Mouse (Mus musculus) stomach, postnatal 0 days (tissue): ENCODE results near the gene Srek1. TPM values are rescaled to one million over a fixed set of nuclear protein-coding genes. Genes with fewer than 3 reads are reported as not detected.

ENCODE experiments used
- ATAC-seq: fragments of 200-750 bp; cut with Nextera tagmentation; 2 replicates; pipeline ENCODE4 v1.8.0; 2017; ENCODE audit not compliant: low FRiP score, low TSS enrichment
- DNase-seq: peaks from one replicate; pipeline ENCODE4 v3.0.0-alpha.2; 2016; ENCODE audit warnings: low spot score
- H3K27ac ChIP-seq: fragments of 300-500 bp; sonication (generic); replicated peaks from 2 replicates; pipeline ENCODE4 v1.5.1; 2014; ENCODE audit warnings: mild to moderate bottlenecking, control low read depth
- H3K27me3 ChIP-seq: fragments of 300-500 bp; sonication (generic); 2 replicates; pipeline ENCODE4 v1.6.1; 2014; ENCODE audit warnings: low read length; ENCODE audit not compliant: control insufficient read depth, insufficient read depth
- H3K36me3 ChIP-seq: fragments of 300-500 bp; sonication (generic); 2 replicates; pipeline ENCODE4 v1.6.1; 2014; ENCODE audit warnings: low read length, mixed read lengths; ENCODE audit not compliant: control insufficient read depth, insufficient read depth
- H3K4me1 ChIP-seq: fragments of 300-500 bp; sonication (generic); replicated peaks from 2 replicates; pipeline ENCODE4 v1.6.1; 2014; ENCODE audit warnings: antibody characterized with exemption; ENCODE audit not compliant: control insufficient read depth, insufficient read depth
- H3K4me2 ChIP-seq: fragments of 300-500 bp; sonication (generic); replicated peaks from 2 replicates; pipeline ENCODE4 v1.6.1; 2014; ENCODE audit warnings: low read depth, mild to moderate bottlenecking, control low read depth, moderate library complexity
- H3K4me3 ChIP-seq: fragments of 300-500 bp; sonication (generic); 2 replicates; pipeline ENCODE4 v1.5.1; 2014; ENCODE audit warnings: low read depth, low read length, control low read depth
- H3K9ac ChIP-seq: fragments of 300-500 bp; sonication (generic); 2 replicates; pipeline ENCODE4 v1.6.1; 2014; ENCODE audit warnings: mild to moderate bottlenecking, low read length, control low read depth, mixed read lengths
- H3K9me3 ChIP-seq: fragments of 300-500 bp; sonication (generic); 2 replicates; pipeline ENCODE4 v1.6.1; 2016; ENCODE audit warnings: low read length; ENCODE audit not compliant: control insufficient read depth
- CTCF ChIP-seq: IDR thresholded peaks from 2 replicates; pipeline ENCODE4 v1.5.1; 2016; ENCODE audit warnings: antibody characterized with exemption, low read depth, mild to moderate bottlenecking, moderate library complexity
- EP300 ChIP-seq: optimal IDR thresholded peaks from 2 replicates; pipeline ENCODE3; 2016; ENCODE audit warnings: antibody characterized with exemption
- WGBS: fragments of 180-500 bp; shearing (Covaris S2); extraction: QIAGEN DNeasy Blood & Tissue Kit; methylation state at CpG from one replicate; pipeline ENCODE4 v1.1.7; 2014; 5-methylcytosine and 5-hydroxymethylcytosine counted together
- polyA plus RNA-seq: library from polyadenylated mRNA; unstranded; fragments of >200 nt; fragmentation: Nextera tagmentation; extraction: Ambion mirVana; gene quantifications from 2 replicates; pipeline ENCODE4 v1.2.1, GENCODE M21; 2015

The Srek1 gene
- polyA plus RNA-seq, 1 experiment from 2014 or later, result 28.8 TPM

DNA sequence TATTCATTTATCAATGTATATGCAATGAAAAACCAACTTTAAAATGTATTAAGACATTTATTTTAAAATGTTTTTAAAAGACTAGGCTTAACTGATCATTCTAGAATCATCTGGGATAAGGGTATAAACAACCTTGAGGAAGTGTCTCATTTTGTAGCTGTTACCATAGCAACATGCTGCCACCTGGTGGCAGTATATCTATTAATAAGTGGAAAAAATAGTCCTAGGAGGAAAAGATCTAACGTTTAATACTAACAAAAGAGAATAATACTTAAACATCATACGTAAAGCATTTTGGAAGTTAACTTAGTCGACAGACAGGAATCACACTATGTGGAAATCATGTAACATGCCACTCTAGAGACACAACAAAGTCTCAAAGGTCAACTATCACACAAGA, 23.0 kb downstream of the Srek1 start:
- Histone ChIP-seq H3K27ac (no peak overlapping the region), H3K4me1 (no peaks in the 10 kb centered on the region), H3K4me2 (no peak overlapping the region), H3K27me3 (no peaks in the 10 kb centered on the region), H3K9me3 (no peaks in the 10 kb centered on the region), H3K9ac (no peak overlapping the region), H3K4me3 (no peak overlapping the region), H3K36me3 (peaks cover 14% of the 10 kb centered on the region)
- TF ChIP-seq CTCF (peak; percentile 70), EP300 (no peak)
- 16% methylated on average over 3 of the region's 3 CpGs for WGBS
- peak; percentile 24 for DNase-seq
- ATAC-seq, result no peak

GRCm38 (mm10) chr13:103745688-103746087, 28.7 kb downstream of the Srek1 start:
- ATAC-seq (no peak), DNase-seq (no peak)
- TF ChIP-seq CTCF (no peak), EP300 (no peak)
- no peaks in the 10 kb centered on the region for H3K9me3 ChIP-seq
- no peak overlapping the region for H3K4me3 ChIP-seq
- H3K36me3 ChIP-seq, result peaks cover 23% of the 10 kb centered on the region
- H3K4me1 ChIP-seq, result no peaks in the 10 kb centered on the region
- WGBS, result 94% methylated on average over 2 of the region's 2 CpGs
- no peak overlapping the region for H3K4me2 ChIP-seq
- H3K27me3 ChIP-seq, result no peaks in the 10 kb centered on the region
- no peak overlapping the region for H3K9ac ChIP-seq
- H3K27ac ChIP-seq, result no peak overlapping the region

GRCm38 (mm10) chr13:103745160-103745559, 29.2 kb downstream of the Srek1 start:
- Histone ChIP-seq H3K4me2 (no peak overlapping the region), H3K36me3 (peaks cover 23% of the 10 kb centered on the region), H3K4me3 (no peak overlapping the region), H3K9me3 (no peaks in the 10 kb centered on the region), H3K4me1 (no peaks in the 10 kb centered on the region), H3K9ac (no peak overlapping the region), H3K27me3 (no peaks in the 10 kb centered on the region), H3K27ac (no peak overlapping the region)
- DNase-seq (no peak), ATAC-seq (no peak)
- 95% methylated on average over 4 of the region's 4 CpGs for WGBS
- TF ChIP-seq CTCF (no peak), EP300 (no peak)

GRCm38 (mm10) chr13:103735330-103736007, 38.9 kb downstream of the Srek1 start:
- no peak overlapping the region for H3K9ac ChIP-seq
- H3K27me3 ChIP-seq, result no peaks in the 10 kb centered on the region
- WGBS, result 90% methylated on average over 5 of the region's 5 CpGs
- no peaks in the 10 kb centered on the region for H3K9me3 ChIP-seq
- no peak for TF ChIP-seq EP300
- ATAC-seq, result no peak
- no peak overlapping the region for H3K4me2 ChIP-seq
- no peaks in the 10 kb centered on the region for H3K36me3 ChIP-seq
- peak; percentile 22 for DNase-seq
- H3K27ac ChIP-seq, result no peak overlapping the region
- no peaks in the 10 kb centered on the region for H3K4me1 ChIP-seq
- no peak overlapping the region for H3K4me3 ChIP-seq

GRCm38 (mm10) chr13:103726872-103727271, 47.5 kb downstream of the Srek1 start:
- no peak for DNase-seq
- Histone ChIP-seq H3K9ac (no peak overlapping the region), H3K9me3 (no peaks in the 10 kb centered on the region), H3K4me2 (no peak overlapping the region), H3K36me3 (no peaks in the 10 kb centered on the region), H3K4me3 (no peak overlapping the region), H3K27ac (no peak overlapping the region), H3K27me3 (no peaks in the 10 kb centered on the region), H3K4me1 (no peaks in the 10 kb centered on the region)
- 79% methylated on average over 2 of the region's 2 CpGs for WGBS
- TF ChIP-seq EP300, result no peak
- TF ChIP-seq CTCF, result no peak
- ATAC-seq, result no peak

- TF ChIP-seq EP300 (no peak), CTCF (no peak)
- no peak overlapping the region for H3K4me3 ChIP-seq
- no peak overlapping the region for H3K9ac ChIP-seq
- no peaks in the 10 kb centered on the region for H3K27me3 ChIP-seq
- no peaks in the 10 kb centered on the region for H3K36me3 ChIP-seq
- no peak overlapping the region for H3K4me2 ChIP-seq
- H3K27ac ChIP-seq, result no peak overlapping the region
- ATAC-seq (no peak), DNase-seq (no peak)
- H3K9me3 ChIP-seq, result no peaks in the 10 kb centered on the region
- whole genome bisulfite sequencing, result 47% methylated on average over 11 of the region's 11 CpGs
- no peaks in the 10 kb centered on the region for H3K4me1 ChIP-seq
Measured at GRCm38 (mm10) chr13:103711406-103712025, 62.9 kb downstream of the Srek1 start.
